25 mouse cellular contexts compared by ENCODE assay signal in genomic region chr14:51035206-51035605, GRCm38 (mm10). TPM values are rescaled to one million over a fixed set of nuclear protein-coding genes. Genes with fewer than 3 reads are reported as not detected.
DNase-seq lines count a peak whose midpoint lies in the region; ATAC-seq lines count a peak whose summit lies in the region.
"Had no signal": no experiment of that assay in that cellular context is flagged by ENCODE, and none has a peak within 500 bp of the region (broad histone marks: within the 10 kb centered on the region; RNA-seq: fewer than 3 reads in every experiment).

No protein-coding gene starts in this region.

- ATAC-seq in midbrain, embryonic 11.5 days (ENCODE audit: low FRiP score) = no peak
- no peak for ATAC-seq in midbrain, embryonic 13.5 days
- ATAC-seq in midbrain, embryonic 14.5 days (ENCODE audit: low FRiP score, low TSS enrichment) = no peak
- ATAC-seq: activated CD4-positive, CD25-positive, alpha-beta regulatory T cell, adult 4 months; CD4-positive, CD25-positive, alpha-beta regulatory T cell, adult 4 months; Patski had no signal

- H3K27ac ChIP-seq in heart, embryonic 10.5 days = no peak overlapping the region
- no peak overlapping the region for H3K27ac ChIP-seq in midbrain, embryonic 11.5 days (ENCODE audit: low read depth, low read length)
- no peak overlapping the region for H3K27ac ChIP-seq in midbrain, embryonic 13.5 days
- H3K27ac ChIP-seq in midbrain, embryonic 14.5 days (replicated peaks; ENCODE audit: low read depth, low read length) = no peak overlapping the region
- H3K27ac ChIP-seq in midbrain, embryonic 10.5 days (replicated peaks) = no peak overlapping the region

- H3K4me1 ChIP-seq in heart, embryonic 10.5 days = no peaks in the 10 kb centered on the region
- no peaks in the 10 kb centered on the region for H3K4me1 ChIP-seq in midbrain, embryonic 11.5 days (ENCODE audit: control insufficient read depth, insufficient read depth, low read length)
- no peaks in the 10 kb centered on the region for H3K4me1 ChIP-seq in midbrain, embryonic 13.5 days (replicated peaks)
- H3K4me1 ChIP-seq in midbrain, embryonic 14.5 days (ENCODE audit: control insufficient read depth, insufficient read depth, low read length) = no peaks in the 10 kb centered on the region
- H3K4me1 ChIP-seq in midbrain, embryonic 10.5 days = no peaks in the 10 kb centered on the region

- H3K4me2 ChIP-seq in midbrain, embryonic 11.5 days = no peak overlapping the region
- no peak overlapping the region for H3K4me2 ChIP-seq in midbrain, embryonic 13.5 days (replicated peaks)
- no peak overlapping the region for H3K4me2 ChIP-seq in midbrain, embryonic 14.5 days (ENCODE audit: low read length)

- no peaks in the 10 kb centered on the region for H3K27me3 ChIP-seq in heart, embryonic 10.5 days (ENCODE audit: insufficient read depth, poor library complexity, severe bottlenecking)
- no peaks in the 10 kb centered on the region for H3K27me3 ChIP-seq in midbrain, embryonic 11.5 days (ENCODE audit: control insufficient read depth, insufficient read depth, low read length)
- H3K27me3 ChIP-seq in midbrain, embryonic 13.5 days = no peaks in the 10 kb centered on the region
- no peaks in the 10 kb centered on the region for H3K27me3 ChIP-seq in midbrain, embryonic 14.5 days (ENCODE audit: control insufficient read depth, insufficient read depth, low read length)
- H3K27me3 ChIP-seq in midbrain, embryonic 10.5 days (ENCODE audit: low read depth, poor library complexity, severe bottlenecking) = no peaks in the 10 kb centered on the region
- H3K27me3 ChIP-seq: CH12.LX had no signal

- no peak overlapping the region for H3K9ac ChIP-seq in midbrain, embryonic 11.5 days (ENCODE audit: low read length)
- H3K9ac ChIP-seq in midbrain, embryonic 13.5 days (replicated peaks) = no peak overlapping the region
- no peak overlapping the region for H3K9ac ChIP-seq in midbrain, embryonic 14.5 days (replicated peaks; ENCODE audit: low read length)

- WGBS in heart, embryonic 10.5 days = 52% methylated on average over 1 of the region's 1 CpGs
- WGBS in midbrain, embryonic 11.5 days = 32% methylated on average over 1 of the region's 1 CpGs
- 36% methylated on average over 1 of the region's 1 CpGs for WGBS in midbrain, embryonic 13.5 days
- 17% methylated on average over 1 of the region's 1 CpGs for WGBS in midbrain, embryonic 14.5 days
- 44% methylated on average over 1 of the region's 1 CpGs for WGBS in midbrain, embryonic 10.5 days

- no peak overlapping the region for H3K4me3 ChIP-seq in heart, embryonic 10.5 days
- no peak overlapping the region for H3K4me3 ChIP-seq in midbrain, embryonic 11.5 days (ENCODE audit: low read depth, low read length)
- H3K4me3 ChIP-seq in midbrain, embryonic 13.5 days (replicated peaks) = no peak overlapping the region
- no peak overlapping the region for H3K4me3 ChIP-seq in midbrain, embryonic 14.5 days (replicated peaks; ENCODE audit: low read depth, low read length)
- no peak overlapping the region for H3K4me3 ChIP-seq in midbrain, embryonic 10.5 days

- DNase-seq in heart, adult 11 months = peak; percentile 4
- DNase-seq in heart, embryonic 10.5 days (ENCODE audit: low spot score) = no peak
- DNase-seq in midbrain, embryonic 11.5 days (ENCODE audit: low spot score, missing footprints) = peak; percentile 51
- DNase-seq in midbrain, embryonic 14.5 days = peak; percentile 40
- DNase-seq in midbrain, embryonic 10.5 days (ENCODE audit: low spot score) = no peak
- DNase-seq in A20 (ENCODE audit: low read depth, low spot score) = peak; percentile 55
- DNase-seq in layer of hippocampus, adult 11-12 months (ENCODE audit: low spot score) = no peak
- DNase-seq: adrenal gland, adult 2 months; adrenal gland, adult 8-10 months; adrenal gland, postnatal 10 days; adrenal gland, postnatal 14 days; adrenal gland, postnatal 25 days; adrenal gland, postnatal 36 days; B cell, adult 2 months; cerebellum, adult 11 months; cerebellum, adult 11-12 months; cerebellum, adult 18-20 months had no signal

- H3K36me3 ChIP-seq in heart, embryonic 10.5 days = no peaks in the 10 kb centered on the region
- H3K36me3 ChIP-seq in midbrain, embryonic 11.5 days (ENCODE audit: control insufficient read depth, insufficient read depth, low read length) = no peaks in the 10 kb centered on the region
- no peaks in the 10 kb centered on the region for H3K36me3 ChIP-seq in midbrain, embryonic 13.5 days
- no peaks in the 10 kb centered on the region for H3K36me3 ChIP-seq in midbrain, embryonic 14.5 days (ENCODE audit: control insufficient read depth, insufficient read depth, low read length)
- H3K36me3 ChIP-seq in midbrain, embryonic 10.5 days = no peaks in the 10 kb centered on the region
- H3K36me3 ChIP-seq: G1E had no signal

- H3K9me3 ChIP-seq in heart, embryonic 10.5 days = no peaks in the 10 kb centered on the region
- no peaks in the 10 kb centered on the region for H3K9me3 ChIP-seq in midbrain, embryonic 11.5 days (ENCODE audit: control insufficient read depth, low read length)
- H3K9me3 ChIP-seq in midbrain, embryonic 13.5 days = peaks cover 3% of the 10 kb centered on the region; the same call in 1 of the 2 replicates
- no peaks in the 10 kb centered on the region for H3K9me3 ChIP-seq in midbrain, embryonic 14.5 days (ENCODE audit: control insufficient read depth, low read length)
- no peaks in the 10 kb centered on the region for H3K9me3 ChIP-seq in midbrain, embryonic 10.5 days (replicated peaks)
- H3K9me3 ChIP-seq: G1E had no signal

RNA-seq across cellular contexts. Expression of gene Rnase9, which starts 6.5 kb away (rescaled TPM):
- polyA plus RNA-seq in heart, embryonic 10.5 days (2016; fragmentation: Nextera tagmentation; extraction: Ambion mirVana) = not detected in 2 replicates
- not detected in 2 replicates for polyA plus RNA-seq in midbrain, embryonic 11.5 days (2014; fragmentation: Nextera tagmentation; extraction: Ambion mirVana)
- polyA plus RNA-seq in midbrain, embryonic 13.5 days (2015; fragmentation: Nextera tagmentation; extraction: Ambion mirVana) = not detected in 2 replicates
- not detected in 2 replicates for polyA plus RNA-seq in midbrain, embryonic 14.5 days (2014; fragmentation: Nextera tagmentation; extraction: Ambion mirVana)
- polyA plus RNA-seq in midbrain, embryonic 10.5 days (2016; fragmentation: Nextera tagmentation; extraction: Ambion mirVana) = not detected in 2 replicates
- polyA plus RNA-seq: activated CD4-positive, CD25-positive, alpha-beta regulatory T cell, adult 4 months; adrenal gland, adult 2 months; brain, embryonic 14.5 days; C2C12; CD4-positive, CD25-positive, alpha-beta regulatory T cell, adult 4 months; G1E; Patski had no signal

RNA-seq across cellular contexts. Expression of gene Rnase11, which starts 14.8 kb away (rescaled TPM):
- not detected in 2 replicates for polyA plus RNA-seq in heart, embryonic 10.5 days (2016; fragmentation: Nextera tagmentation; extraction: Ambion mirVana)
- not detected in 2 replicates for polyA plus RNA-seq in midbrain, embryonic 11.5 days (2014; fragmentation: Nextera tagmentation; extraction: Ambion mirVana)
- polyA plus RNA-seq in midbrain, embryonic 13.5 days (2015; fragmentation: Nextera tagmentation; extraction: Ambion mirVana) = not detected in 2 replicates
- not detected in 2 replicates for polyA plus RNA-seq in midbrain, embryonic 14.5 days (2014; fragmentation: Nextera tagmentation; extraction: Ambion mirVana)
- not detected in 2 replicates for polyA plus RNA-seq in midbrain, embryonic 10.5 days (2016; fragmentation: Nextera tagmentation; extraction: Ambion mirVana)
- polyA plus RNA-seq: activated CD4-positive, CD25-positive, alpha-beta regulatory T cell, adult 4 months; adrenal gland, adult 2 months; brain, embryonic 14.5 days; C2C12; CD4-positive, CD25-positive, alpha-beta regulatory T cell, adult 4 months; G1E; Patski had no signal

RNA-seq across cellular contexts. Expression of gene Rnase12, which starts 22.3 kb away (rescaled TPM):
- 0.28 and 0.53 TPM in 2 replicates for polyA plus RNA-seq in heart, embryonic 10.5 days (2016; fragmentation: Nextera tagmentation; extraction: Ambion mirVana)
- not detected in 2 replicates for polyA plus RNA-seq in midbrain, embryonic 11.5 days (2014; fragmentation: Nextera tagmentation; extraction: Ambion mirVana)
- not detected in 2 replicates for polyA plus RNA-seq in midbrain, embryonic 13.5 days (2015; fragmentation: Nextera tagmentation; extraction: Ambion mirVana)
- 0.34 and 0.59 TPM in 2 replicates for polyA plus RNA-seq in midbrain, embryonic 14.5 days (2014; fragmentation: Nextera tagmentation; extraction: Ambion mirVana)
- polyA plus RNA-seq in midbrain, embryonic 10.5 days (2016; fragmentation: Nextera tagmentation; extraction: Ambion mirVana) = not detected in 2 replicates
- polyA plus RNA-seq: activated CD4-positive, CD25-positive, alpha-beta regulatory T cell, adult 4 months; adrenal gland, adult 2 months; brain, embryonic 14.5 days; C2C12; CD4-positive, CD25-positive, alpha-beta regulatory T cell, adult 4 months; G1E; Patski had no signal

RNA-seq across cellular contexts. Expression of gene Rnase10, which starts 27.7 kb away (rescaled TPM):
- polyA plus RNA-seq in heart, embryonic 10.5 days (2016; fragmentation: Nextera tagmentation; extraction: Ambion mirVana) = 0.11 and 0.31 TPM in 2 replicates
- polyA plus RNA-seq in midbrain, embryonic 11.5 days (2014; fragmentation: Nextera tagmentation; extraction: Ambion mirVana) = not detected in 2 replicates
- polyA plus RNA-seq in midbrain, embryonic 13.5 days (2015; fragmentation: Nextera tagmentation; extraction: Ambion mirVana) = not detected in 2 replicates
- polyA plus RNA-seq in midbrain, embryonic 14.5 days (2014; fragmentation: Nextera tagmentation; extraction: Ambion mirVana) = not detected in 2 replicates
- polyA plus RNA-seq in midbrain, embryonic 10.5 days (2016; fragmentation: Nextera tagmentation; extraction: Ambion mirVana) = not detected in 2 replicates
- polyA plus RNA-seq: activated CD4-positive, CD25-positive, alpha-beta regulatory T cell, adult 4 months; adrenal gland, adult 2 months; brain, embryonic 14.5 days; CD4-positive, CD25-positive, alpha-beta regulatory T cell, adult 4 months; G1E; Patski had no signal

RNA-seq across cellular contexts. Expression of gene Olfr750, which starts 39.0 kb away (rescaled TPM):
- polyA plus RNA-seq in heart, embryonic 10.5 days (2016; fragmentation: Nextera tagmentation; extraction: Ambion mirVana) = not detected in 2 replicates
- polyA plus RNA-seq in midbrain, embryonic 11.5 days (2014; fragmentation: Nextera tagmentation; extraction: Ambion mirVana) = not detected in 2 replicates
- polyA plus RNA-seq in midbrain, embryonic 13.5 days (2015; fragmentation: Nextera tagmentation; extraction: Ambion mirVana) = 0.03 TPM in 1 of 2 replicates, not detected in the other
- 0.11 TPM in 1 of 2 replicates, not detected in the other for polyA plus RNA-seq in midbrain, embryonic 14.5 days (2014; fragmentation: Nextera tagmentation; extraction: Ambion mirVana)
- polyA plus RNA-seq in midbrain, embryonic 10.5 days (2016; fragmentation: Nextera tagmentation; extraction: Ambion mirVana) = not detected in 2 replicates
- polyA plus RNA-seq: activated CD4-positive, CD25-positive, alpha-beta regulatory T cell, adult 4 months; adrenal gland, adult 2 months; brain, embryonic 14.5 days; C2C12; CD4-positive, CD25-positive, alpha-beta regulatory T cell, adult 4 months; G1E; Patski had no signal

Comparison
In these comparisons a context has a peak if more than half of its experiments do, and no peak if none do; other contexts are left out.
1. DNase-seq: peak in heart, adult 11 months (single experiment), midbrain, embryonic 11.5 days (single experiment), midbrain, embryonic 14.5 days (single experiment) and A20 (single experiment); none in heart, embryonic 10.5 days (single experiment), midbrain, embryonic 10.5 days (single experiment) and layer of hippocampus, adult 11-12 months (single experiment).